Mouse (Mus musculus): Measurements from ENCODE around the gene Tulp1.
"Not testable (repeated sequence)": the region's sequence is repeated elsewhere in the genome, so short reads cannot be mapped to it uniquely, and the experiment has no call there.

Gene Tulp1

DNA sequence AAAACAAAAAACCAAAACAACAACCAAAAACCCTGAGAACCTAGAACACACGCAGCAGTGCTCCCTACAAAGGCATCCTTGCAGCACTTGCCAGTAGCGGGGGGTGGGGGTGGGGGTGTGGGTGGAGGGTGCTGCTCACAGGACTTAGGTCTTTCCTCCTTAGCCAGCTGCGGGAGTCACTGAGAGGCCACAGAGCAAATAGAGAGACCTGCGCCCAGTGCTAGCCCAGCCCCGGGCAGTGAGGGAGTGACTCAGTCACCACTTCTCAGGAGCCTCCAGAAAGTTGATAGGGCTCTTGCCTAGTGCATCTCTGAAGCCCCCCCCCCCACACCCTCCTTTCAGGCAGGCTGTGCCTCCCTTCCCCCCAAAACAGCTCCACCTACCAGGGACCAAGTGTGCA, 4.0 kb upstream of the Tulp1 start:
- no peak for DNase-seq (ENCODE audit: low read depth, low spot score)

DNA sequence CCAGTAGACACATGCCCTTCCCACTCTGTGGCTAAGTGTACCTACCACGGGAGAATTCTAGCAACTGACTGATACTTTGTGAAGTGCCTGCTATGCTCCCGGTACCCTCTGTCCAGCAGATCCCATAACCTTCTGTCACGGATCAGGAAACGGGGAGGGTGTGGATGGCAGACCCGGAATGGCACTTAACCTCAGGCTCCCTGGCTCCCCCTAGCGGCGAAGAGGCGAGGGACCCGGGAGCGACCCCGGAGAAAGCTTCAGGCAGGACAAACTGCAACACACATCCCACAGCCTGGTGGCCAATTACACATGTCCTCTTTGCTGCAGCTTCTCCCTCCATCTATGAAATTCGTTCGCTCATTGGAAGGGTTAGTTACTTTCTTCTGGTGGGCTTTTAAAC, 3.4 kb upstream of the Tulp1 start:
- DNase-seq (ENCODE audit: low read depth, low spot score) = no peak

DNA sequence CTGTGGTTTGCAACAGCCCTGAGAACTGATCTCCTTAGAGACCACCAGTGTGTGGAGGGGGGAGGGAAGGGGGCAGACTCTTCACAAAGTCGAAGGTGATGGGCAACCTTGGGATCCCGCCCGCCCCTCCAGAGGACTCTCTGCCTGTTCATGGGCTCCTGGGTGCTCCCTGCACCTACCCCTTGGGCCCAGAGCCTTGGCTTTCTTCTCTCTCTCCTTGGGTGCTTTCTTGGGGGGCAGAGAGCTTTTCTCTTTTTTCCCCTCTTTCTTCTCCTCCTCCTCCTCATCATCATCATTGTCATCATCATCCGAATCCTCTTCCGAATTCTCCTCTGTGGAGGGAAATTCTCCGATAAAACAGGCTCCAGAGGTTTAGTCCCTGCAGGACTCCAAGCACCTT, 1.5 kb downstream of the Tulp1 start:
- DNase-seq (ENCODE audit: low read depth, low spot score) = no peak

DNA sequence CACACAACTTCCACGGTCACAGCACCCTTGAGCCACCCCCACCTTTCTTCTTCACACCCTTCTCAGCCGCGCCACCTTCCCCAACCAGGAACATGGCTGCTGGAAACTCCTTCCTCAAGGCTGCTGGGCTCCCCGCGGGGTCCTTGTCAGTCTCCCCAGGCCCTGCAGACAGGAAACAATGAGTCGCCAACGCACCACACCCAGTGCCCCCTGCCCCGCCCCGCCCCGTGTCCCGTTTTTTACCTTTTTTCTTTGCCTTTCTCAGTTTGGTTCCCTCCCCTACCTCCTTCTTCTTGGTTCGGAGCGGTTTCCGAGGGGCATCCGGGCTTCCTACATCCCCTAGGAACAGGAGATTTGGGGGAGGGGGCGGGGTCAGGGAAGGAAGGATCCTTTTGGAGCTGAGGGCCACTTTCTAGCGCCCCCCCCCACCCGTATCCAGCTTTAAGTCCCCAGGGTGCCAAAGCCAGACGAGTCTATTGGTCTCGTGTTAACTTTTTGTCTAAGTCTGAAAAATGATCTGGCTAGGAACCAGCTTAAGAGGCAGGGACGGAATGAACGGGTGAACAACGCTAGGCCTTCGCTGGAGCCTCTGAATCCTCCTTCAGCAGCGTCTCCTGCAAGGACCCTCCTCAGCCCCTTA, 2.2 kb downstream of the Tulp1 start:
- DNase-seq (ENCODE audit: low read depth, low spot score) = no peak

DNA sequence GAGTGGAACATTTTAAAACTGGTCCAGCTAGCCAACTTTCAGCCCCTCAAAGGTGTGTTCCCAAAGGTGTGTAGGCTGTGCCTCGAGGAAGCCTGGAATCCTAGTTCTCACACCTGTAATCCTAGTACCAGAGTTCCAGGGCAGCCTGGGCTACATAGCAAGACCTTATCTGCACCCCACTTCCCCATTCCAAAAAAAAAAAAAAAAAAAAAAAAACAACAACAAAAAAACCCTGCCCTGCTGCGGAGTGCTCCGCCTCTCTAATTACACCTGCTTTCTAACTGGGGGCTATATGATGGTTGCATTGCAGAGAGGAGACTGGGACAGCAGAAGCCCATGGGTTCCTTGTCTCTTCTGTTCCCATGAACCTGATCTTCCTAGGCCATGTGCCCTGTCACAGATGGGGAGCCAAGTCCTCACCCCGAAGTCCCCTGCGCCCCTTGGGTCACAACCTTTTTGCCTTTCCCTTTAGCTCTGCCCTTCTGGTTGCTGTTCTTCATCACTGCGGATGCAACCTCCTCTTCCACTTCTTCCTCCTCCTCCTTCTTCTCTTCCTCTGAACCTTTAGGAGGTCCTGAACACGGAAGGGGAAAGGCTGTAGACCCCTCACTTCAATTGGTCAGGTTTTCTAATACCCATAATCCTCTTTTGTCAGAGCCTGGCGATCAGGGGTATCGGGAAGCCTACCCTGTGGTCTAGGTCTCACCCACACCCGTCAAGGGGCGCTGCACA, 2.9 kb downstream of the Tulp1 start:
- DNase-seq (ENCODE audit: low read depth, low spot score) = no peak

DNA sequence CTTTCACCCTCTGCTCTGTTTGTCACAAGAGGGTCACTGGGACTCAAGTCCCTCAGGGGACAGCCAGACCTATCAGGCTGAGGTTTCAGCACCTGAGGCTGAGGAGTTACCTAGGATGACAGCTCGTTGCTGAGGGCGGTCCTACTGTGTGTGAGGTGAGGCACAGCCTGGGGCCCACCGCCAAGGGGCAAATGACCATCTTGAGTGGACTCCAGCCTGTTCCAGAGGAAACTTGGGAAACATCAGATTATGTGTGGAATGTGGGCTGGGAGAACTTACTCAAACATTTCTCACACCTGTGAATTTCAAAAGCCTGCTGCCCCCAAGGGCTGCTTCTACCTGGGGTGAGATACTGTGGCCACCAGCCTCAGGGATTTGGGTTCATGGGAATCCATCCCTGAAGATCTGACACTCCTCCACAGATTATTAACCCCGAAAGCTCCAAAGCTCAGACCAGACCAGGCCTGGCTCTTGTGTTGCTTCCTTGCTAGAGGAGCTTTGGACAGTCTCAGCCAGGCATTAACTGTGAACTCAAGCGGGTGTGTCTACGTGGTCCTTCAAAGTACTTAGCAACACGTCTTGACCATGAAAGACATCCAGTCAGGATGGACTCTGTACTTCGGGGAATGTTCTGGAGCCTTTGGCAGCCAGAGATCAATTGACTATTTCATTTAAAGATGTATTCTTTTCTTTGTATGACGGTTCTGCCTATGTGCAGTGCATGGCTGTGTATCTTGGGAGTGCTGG, 4.3 kb downstream of the Tulp1 start:
- DNase-seq (ENCODE audit: low read depth, low spot score) = no peak

DNA sequence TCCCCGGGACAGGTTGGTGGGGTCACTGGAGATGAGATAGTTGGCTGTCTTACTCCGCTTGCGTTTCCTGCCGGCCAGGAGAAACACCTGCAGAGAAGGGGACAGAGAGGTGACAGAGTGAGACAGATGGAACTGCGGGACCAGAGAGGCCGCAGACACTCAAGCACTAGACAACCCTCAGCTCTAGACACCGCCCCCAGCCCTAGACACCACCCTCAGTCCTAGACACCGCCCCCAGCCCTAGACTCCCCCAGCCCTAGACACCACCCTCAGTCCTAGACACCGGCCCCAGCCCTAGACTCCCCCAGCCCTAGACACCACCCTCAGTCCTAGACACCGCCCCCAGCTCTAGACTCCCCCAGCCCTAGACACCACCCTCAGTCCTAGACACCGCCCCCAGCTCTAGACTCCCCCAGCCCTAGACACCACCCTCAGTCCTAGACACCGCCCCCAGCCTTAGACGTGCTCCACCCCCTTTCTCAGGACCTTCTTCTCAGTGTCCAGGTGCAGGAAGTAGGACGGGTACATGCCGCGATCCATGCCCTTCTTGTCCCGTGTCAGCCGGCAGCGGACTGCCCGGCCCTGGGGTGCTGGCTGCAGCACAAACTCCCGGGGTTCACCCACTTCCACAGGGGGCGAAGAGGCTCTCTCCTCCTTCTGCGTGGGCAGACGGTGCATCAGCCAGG, 6.3 kb downstream of the Tulp1 start:
- DNase-seq (ENCODE audit: low read depth, low spot score) = not testable (repeated sequence)

DNA sequence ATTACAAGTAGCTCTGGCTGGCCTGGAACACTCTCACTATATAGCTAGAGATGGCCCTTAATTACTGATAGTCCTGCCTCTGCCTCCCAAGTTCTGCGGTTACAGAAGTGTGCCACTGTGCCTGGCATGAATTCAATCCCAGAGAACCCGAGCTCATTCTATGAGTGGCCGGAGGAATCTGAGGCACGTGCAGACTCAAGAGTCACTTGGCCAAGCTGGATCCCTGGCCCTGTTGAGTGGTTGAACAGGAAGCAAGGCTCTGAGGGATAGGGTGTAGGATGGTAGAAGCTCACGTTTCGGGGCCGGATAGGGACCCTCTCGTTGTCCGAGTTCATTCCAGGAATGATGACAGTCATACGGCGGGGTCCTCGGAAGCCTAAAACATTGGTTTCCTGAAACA, 9.2 kb downstream of the Tulp1 start:
- DNase-seq (ENCODE audit: low read depth, low spot score) = no peak

DNA sequence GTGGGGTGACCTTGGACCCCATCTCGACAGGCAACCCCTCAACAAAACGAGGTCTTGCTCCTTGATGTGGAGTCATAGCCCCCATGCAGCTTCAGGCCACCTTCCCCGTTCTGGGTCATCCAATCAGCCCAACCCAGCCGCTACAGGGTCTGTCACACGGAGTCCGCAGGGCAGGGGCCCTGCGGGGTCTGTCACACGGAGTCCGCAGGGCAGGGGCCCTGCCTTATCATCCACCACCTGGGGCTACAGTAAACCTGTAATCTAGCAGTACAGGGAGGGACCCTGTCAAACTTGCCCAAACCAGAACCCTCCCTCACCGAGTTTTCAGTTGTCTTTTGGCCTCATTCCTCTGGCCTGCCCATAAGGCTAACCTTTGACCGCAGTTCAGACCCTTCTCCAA, 13.0 kb downstream of the Tulp1 start:
- DNase-seq (ENCODE audit: low read depth, low spot score) = no peak

DNA sequence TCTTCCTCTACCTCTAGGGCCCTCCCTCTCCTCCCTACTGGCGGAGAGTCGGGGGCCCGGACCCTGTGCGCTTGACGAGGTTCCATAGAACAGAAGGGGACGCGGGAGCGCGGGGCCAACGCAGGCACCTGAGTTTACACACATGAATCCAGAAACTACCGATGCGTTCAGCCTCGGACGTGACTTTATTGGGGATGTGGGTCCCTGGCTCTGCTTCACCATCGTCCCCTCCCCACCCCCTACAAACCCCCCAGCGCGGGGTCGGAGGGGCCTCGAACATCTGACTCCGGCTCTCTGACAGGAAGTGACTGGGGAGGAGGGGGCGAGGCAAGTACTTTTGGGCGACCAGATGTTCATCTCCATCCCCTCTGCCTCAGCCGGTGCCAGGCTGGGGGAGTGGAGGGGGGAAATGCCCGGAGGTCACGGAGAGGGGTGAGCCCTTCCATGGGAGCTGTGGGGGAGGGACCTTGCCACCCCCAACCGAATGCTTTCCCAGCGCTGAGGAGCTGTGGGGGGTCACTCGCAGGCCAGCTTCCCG, 13.6 kb downstream of the Tulp1 start:
- no peak for DNase-seq (ENCODE audit: low read depth, low spot score)

DNA sequence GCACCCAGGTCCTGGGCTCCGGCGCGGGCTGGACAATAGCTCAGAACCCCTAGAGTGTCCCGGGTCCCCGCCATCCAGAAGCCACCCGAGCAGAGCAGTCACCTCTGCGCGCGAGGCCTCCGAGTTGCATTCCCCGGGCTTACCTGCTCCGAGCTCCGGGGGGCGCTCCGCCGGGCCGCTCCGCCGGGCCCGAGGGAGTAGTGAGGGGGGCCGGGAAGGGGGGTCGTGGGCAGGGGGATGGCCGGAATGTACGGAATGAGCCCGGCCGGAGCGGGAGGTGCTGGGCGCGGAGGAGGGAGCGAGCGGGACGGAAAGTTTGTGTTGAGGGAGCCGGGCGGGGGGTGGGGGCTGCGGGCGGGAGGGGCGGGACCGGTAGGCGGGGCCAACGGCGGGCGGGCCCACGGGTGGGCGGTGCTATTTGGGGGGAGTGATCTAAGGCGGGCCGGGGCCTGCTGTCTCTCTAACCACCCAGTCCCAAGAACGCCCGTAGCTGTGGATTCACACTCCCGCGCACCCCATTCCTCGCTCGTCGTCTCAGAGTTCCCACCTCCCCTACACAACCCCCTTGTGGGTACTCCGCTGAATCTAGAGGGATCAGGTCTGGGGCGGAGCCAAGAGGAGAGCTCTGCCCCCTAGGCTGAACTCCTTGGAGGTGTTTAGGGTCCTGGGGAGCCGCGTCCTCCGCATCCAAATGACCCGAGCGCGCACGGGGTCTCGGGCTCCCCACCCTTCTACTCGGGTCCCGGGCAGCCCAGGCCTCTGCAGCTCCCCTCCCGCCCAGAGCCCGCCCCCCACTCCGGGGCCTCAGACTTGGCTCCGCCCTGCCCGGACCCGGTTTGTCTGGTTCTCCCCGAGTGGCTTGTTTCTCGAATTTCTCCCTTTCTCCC, 14.3 kb downstream of the Tulp1 start, which contains the start of gene Tead3:
Gene Tead3 (minus strand): TSS at position 352 of the 887 bp plus-strand sequence.
- peak; percentile 60 for DNase-seq (ENCODE audit: low read depth, low spot score)

DNA sequence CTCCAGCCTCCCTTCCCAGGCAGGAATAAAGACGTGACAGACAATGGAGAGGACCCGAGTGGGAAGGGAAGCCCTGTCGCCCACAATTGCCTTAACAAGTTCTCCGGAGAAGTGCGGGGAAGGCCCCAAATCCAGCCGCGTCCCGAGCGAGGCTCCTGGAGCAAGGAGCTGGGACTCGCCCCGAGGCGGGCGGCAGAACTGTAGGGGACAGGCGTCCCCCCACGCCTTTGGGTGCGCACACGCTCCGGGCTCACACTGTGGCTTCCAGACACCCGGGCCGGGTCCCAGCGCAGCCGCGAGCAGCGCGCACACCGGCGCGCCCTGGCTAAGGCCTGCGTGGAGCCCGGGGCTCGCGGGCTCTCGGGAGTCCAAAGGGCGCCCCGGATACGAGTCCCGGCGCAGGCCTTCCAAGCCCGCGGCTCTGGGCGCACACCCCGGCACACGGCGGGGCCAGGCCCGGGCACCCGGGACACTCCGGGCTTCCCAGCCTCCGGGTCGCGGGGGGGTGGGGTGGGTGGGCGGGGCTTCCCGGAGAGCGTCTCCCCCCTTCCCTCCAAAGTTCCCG, 15.0 kb downstream of the Tulp1 start:
- DNase-seq (ENCODE audit: low read depth, low spot score) = no peak

DNA sequence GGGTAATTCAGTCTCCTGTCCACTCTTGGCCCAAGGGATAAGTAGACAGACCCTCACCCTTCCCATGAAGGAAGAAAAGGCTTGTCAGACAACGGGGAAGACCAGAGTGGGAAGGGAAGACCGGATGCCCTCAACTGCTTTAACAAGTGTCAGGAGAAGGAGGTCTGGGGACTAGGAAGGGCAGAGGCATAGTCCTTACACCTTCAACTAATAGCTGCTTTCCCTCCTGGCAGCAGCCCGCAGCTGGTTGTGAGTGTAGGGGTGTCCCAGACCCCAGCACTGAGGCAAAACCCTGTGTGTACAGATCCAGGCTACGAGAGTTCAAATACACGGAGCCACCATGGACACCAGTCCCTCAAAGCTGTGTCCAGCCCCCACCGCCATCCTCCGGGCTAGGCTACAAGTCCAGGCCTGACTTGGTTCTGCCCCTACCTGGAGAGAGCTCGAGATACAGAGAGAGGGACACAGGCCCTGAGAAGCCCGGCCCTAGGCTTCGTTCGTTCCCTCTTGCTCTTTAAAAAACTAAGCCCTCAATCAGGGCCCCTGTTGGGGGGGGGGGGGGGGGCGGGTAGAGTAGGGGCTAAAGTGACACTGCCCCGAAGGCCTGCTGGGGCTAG, 15.7 kb downstream of the Tulp1 start:
- no peak for DNase-seq (ENCODE audit: low read depth, low spot score)

DNA sequence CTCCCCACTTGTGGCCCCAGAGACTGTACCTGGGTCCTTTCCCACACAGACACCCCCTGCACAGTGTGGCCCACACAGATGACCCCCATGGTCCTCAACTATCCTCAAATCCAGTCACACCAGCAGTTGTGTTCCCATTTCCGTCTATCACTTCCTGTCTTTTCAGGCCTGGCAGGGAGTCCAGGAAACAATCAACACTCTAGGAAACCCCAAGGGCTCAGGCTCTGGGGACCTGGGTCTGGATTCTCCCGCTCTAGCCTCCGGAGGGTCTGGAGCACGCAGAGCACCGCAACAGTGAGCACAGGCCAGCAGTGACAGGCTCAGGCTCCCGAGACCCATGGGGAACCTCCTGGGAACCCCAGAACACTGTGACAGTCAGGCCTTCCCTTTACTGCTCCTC, 16.8 kb downstream of the Tulp1 start:
- no peak for DNase-seq (ENCODE audit: low read depth, low spot score)

DNA sequence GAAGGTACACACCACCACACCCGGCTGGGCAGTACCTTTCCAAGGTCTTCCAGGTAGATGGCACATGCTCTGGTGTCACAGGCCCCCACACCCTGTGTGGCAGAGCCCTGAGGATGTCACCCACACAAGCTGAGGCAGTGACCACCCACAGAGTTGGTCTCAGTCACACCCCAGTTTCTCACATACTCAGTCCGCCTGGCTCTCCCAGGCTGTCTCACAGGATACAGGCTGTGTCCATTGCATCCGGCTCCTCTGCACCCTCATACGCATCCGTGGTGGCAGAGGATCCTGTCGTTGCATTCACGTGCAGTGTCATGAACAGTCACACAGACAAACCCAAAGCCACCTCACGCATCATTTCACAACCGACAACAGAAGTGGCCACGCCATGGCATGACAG, 17.7 kb downstream of the Tulp1 start:
- no peak for DNase-seq (ENCODE audit: low read depth, low spot score)

DNA sequence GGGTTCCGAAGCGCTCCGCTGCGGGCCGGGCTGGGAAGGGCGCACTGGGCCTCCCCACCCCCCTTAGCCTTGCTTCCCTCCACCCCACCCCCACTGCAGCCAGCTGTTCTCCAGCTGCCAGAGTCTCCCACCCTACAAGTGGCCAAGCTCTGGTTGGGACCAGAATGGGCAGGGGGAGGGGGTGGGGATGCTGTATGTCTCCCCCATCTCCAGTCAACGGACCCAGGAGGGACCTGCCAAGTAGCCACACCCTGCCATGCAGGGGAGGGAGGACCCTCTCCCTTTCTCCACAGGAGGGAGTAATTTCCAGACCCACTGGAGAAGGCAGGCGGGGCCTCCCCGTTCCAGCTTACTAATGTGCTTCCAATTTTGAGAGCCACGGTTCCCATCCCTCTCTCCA, 19.1 kb downstream of the Tulp1 start:
- DNase-seq (ENCODE audit: low read depth, low spot score) = no peak

DNA sequence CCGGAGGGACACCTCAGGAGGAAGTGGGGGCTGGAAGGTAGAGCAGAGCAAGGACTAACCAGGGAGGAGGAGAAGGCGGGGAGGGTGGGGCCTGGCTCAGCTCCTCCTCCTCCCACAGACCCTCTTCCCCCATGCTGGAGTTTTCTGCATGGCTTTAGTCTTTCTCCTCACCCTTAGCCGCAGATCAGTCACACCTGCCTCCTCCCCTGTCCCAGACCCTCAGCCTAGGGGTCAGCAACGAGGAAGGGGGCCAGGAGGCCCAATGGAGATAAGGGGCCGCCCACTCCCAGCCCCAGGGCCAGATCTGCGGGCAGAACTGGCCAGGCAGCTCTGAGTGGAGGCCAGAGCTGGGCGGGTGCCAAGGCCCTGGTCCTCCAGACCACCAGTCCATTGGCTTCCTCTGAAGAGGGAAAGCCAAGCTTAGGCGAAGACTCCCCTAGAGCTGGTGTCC, 19.7 kb downstream of the Tulp1 start:
- DNase-seq (ENCODE audit: low read depth, low spot score) = no peak

DNA sequence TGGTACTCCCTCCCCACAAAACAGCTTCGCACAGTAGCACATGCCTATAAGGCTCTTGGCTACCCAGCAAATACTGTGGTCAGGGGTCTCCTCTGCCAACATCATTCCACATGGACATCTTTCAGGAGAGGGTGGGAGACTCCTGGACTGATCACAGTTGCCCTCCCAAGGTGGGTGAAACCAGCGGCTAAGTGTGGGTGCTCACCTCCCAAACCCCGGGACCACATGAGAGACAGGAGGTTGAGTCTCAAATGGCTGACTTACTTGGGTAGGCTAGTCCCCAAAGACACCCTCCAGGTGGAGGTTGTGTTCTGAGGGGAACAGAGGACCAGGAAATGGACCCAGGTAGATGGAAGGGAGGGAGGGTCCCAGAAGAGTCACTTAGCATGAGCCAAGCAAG, 20.4 kb downstream of the Tulp1 start:
- DNase-seq (ENCODE audit: low read depth, low spot score) = no peak

DNA sequence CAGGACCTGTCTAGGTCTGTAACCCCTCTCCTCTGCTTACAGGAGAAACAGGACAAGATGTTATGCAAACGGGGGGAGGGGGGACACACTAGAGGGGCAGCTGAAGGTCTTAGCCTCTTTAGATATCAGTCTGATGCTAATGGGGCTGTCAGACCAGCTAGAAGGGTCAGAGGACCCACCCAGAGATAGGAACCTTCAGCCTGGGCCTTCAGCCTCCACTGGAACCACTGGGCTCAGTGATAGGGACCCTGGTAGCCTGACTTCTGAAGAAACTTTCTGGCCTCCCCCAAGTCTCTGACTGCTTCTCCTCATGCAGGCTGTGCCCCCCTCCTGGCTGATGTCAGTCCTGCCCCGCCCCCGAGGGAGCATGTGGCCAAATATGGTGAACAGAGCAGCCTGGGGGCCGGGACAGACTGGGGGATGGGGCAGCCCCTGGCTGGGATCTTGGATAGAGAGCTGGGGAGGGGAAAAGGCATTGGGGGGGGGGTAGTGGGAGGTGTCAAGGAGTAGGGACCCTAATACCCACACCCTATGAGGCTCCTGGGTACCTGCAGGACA, 20.9 kb downstream of the Tulp1 start:
- DNase-seq (ENCODE audit: low read depth, low spot score) = no peak

DNA sequence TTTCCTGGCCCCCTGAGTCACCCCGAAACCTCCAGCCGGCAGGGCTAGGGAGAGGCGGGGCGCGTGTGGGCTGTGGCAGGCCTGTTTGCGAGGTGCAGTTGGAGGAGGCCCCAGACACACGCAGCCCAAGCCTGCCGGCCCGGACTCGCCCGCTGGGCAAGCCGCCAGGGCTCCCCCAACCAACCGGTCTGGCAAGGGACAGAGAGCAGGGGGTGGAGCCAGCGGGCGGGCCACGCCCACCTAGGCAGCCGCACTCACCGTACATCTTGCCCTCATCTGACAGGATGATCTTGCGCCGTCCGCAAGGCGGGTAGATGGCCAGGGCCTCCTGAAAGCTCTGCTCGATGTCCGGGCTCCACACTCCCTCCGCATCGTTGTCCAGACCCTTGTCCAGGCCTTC, 23.9 kb downstream of the Tulp1 start:
- peak; percentile 51 for DNase-seq (ENCODE audit: low read depth, low spot score)

Measured in embryo, embryonic 11.5 days (tissue).